Mouse (Mus musculus) heart, embryonic 14.5 days (tissue): ENCODE data around the gene Foxd4. TPM values are rescaled to one million over a fixed set of nuclear protein-coding genes. Genes with fewer than 3 reads are reported as not detected.
A peak's percentile ranks its signal among the peaks of the same experiment; 100 is the strongest.

ENCODE experiments used
- ATAC-seq: fragments of 200-750 bp; cut with Nextera tagmentation; 2 replicates; pipeline ENCODE4 v1.8.0; 2017; ENCODE audit warnings: low read depth, moderate TSS enrichment; ENCODE audit not compliant: insufficient number of reproducible peaks, insufficient read depth, low FRiP score
- H3K27ac ChIP-seq, 2 experiments: fragments of 200-500 bp in 1 of 2; fragments of 300-500 bp in 1 of 2; sonication (generic) in 1 of 2; replicated peaks in 1 of 2; 2 replicates each; pipeline ENCODE4 v1.5.1; 2012 to 2014; ENCODE audit warnings: low read depth in 2 of 2, low read length in 2 of 2, control low read depth in 1 of 2, mild to moderate bottlenecking in 1 of 2, mixed read lengths in 1 of 2; ENCODE audit not compliant: control insufficient read depth in 1 of 2, insufficient read depth in 1 of 2
- H3K27me3 ChIP-seq: fragments of 300-500 bp; sonication (generic); 2 replicates; pipeline ENCODE4 v1.6.1; 2014; ENCODE audit warnings: mild to moderate bottlenecking, low read length, control low read depth; ENCODE audit not compliant: control insufficient read depth, insufficient read depth
- H3K36me3 ChIP-seq: fragments of 300-500 bp; sonication (generic); 2 replicates; pipeline ENCODE4 v1.6.1; 2014; ENCODE audit warnings: mild to moderate bottlenecking, control low read depth, low read length, mixed read lengths; ENCODE audit not compliant: control insufficient read depth, insufficient read depth
- H3K4me1 ChIP-seq, 2 experiments: fragments of 200-500 bp in 1 of 2; fragments of 300-500 bp in 1 of 2; sonication (generic) in 1 of 2; 2 replicates each; pipeline ENCODE4 v1.6.1; 2012 to 2014; ENCODE audit warnings: low read length in 2 of 2, control low read depth in 1 of 2, mixed read lengths in 1 of 2; ENCODE audit not compliant: control insufficient read depth in 2 of 2, insufficient read depth in 2 of 2
- H3K4me2 ChIP-seq: fragments of 300-500 bp; sonication (generic); 2 replicates; pipeline ENCODE4 v1.6.1; 2014; ENCODE audit warnings: mild to moderate bottlenecking, low read length
- H3K4me3 ChIP-seq, 2 experiments: fragments of 200-500 bp in 1 of 2; fragments of 300-500 bp in 1 of 2; sonication (generic) in 1 of 2; 2 replicates each; pipeline ENCODE4 v1.5.1; 2012 to 2014; ENCODE audit warnings: low read length in 2 of 2, mild to moderate bottlenecking in 2 of 2, control low read depth in 1 of 2, low read depth in 1 of 2, moderate library complexity in 1 of 2; ENCODE audit not compliant: control insufficient read depth in 1 of 2, insufficient read depth in 1 of 2
- H3K9ac ChIP-seq: fragments of 300-500 bp; sonication (generic); 2 replicates; pipeline ENCODE4 v1.6.1; 2014; ENCODE audit warnings: mild to moderate bottlenecking, low read length
- H3K9me3 ChIP-seq: fragments of 300-500 bp; sonication (generic); 2 replicates; pipeline ENCODE4 v1.6.1; 2016; ENCODE audit warnings: low read length, control low read depth; ENCODE audit not compliant: control insufficient read depth
- WGBS: fragments of 180-500 bp; shearing (Covaris S2); extraction: QIAGEN DNeasy Blood & Tissue Kit; methylation state at CpG from one replicate; pipeline ENCODE4 v1.1.7; 2014; 5-methylcytosine and 5-hydroxymethylcytosine counted together
- polyA plus RNA-seq: library from polyadenylated mRNA; unstranded; fragments of >200 nt; fragmentation: Nextera tagmentation; extraction: Ambion mirVana; gene quantifications from 2 replicates; pipeline ENCODE4 v1.2.1, GENCODE M21; 2014

Gene Foxd4
- polyA plus RNA-seq, 1 experiment from 2014 or later = not detected

- 60% methylated on average over 2 of the region's 2 CpGs for WGBS
- H3K9ac ChIP-seq = no peak overlapping the region
- no peak overlapping the region for H3K4me2 ChIP-seq
- H3K27ac ChIP-seq = no peak overlapping the region
- H3K4me1 ChIP-seq = peaks cover 5 to 18% of the 10 kb centered on the region in 2 experiments; a peak in 3 of 4 replicates
- no peaks in the 10 kb centered on the region for H3K9me3 ChIP-seq
- no peak for ATAC-seq
- no peaks in the 10 kb centered on the region for H3K36me3 ChIP-seq
- H3K4me3 ChIP-seq = no peak overlapping the region
- peaks cover 70% of the 10 kb centered on the region for H3K27me3 ChIP-seq
Measured at GRCm38 (mm10) chr19:24902821-24903220, 1.8 kb upstream of the Foxd4 start.

GRCm38 (mm10) chr19:24902256-24902655, 1.3 kb upstream of the Foxd4 start:
- no peak overlapping the region for H3K9ac ChIP-seq
- no peak overlapping the region for H3K4me3 ChIP-seq
- H3K27ac ChIP-seq = no peak overlapping the region
- H3K27me3 ChIP-seq = peaks cover 76% of the 10 kb centered on the region
- H3K4me2 ChIP-seq = no peak overlapping the region
- no peaks in the 10 kb centered on the region for H3K36me3 ChIP-seq
- ATAC-seq = no peak
- peaks cover 10 to 24% of the 10 kb centered on the region in 2 experiments for H3K4me1 ChIP-seq
- 10% methylated on average over 2 of the region's 2 CpGs for WGBS
- no peaks in the 10 kb centered on the region for H3K9me3 ChIP-seq

- H3K27me3 ChIP-seq = peaks cover 82% of the 10 kb centered on the region
- ATAC-seq = no peak
- H3K4me1 ChIP-seq = peaks cover 11 to 28% of the 10 kb centered on the region in 2 experiments
- H3K27ac ChIP-seq = no peak overlapping the region
- H3K9me3 ChIP-seq = no peaks in the 10 kb centered on the region
- no peak overlapping the region for H3K9ac ChIP-seq
- H3K4me3 ChIP-seq = no peak overlapping the region
- H3K4me2 ChIP-seq = no peak overlapping the region
- H3K36me3 ChIP-seq = no peaks in the 10 kb centered on the region
- 11% methylated on average over 3 of the region's 3 CpGs for WGBS
Measured at GRCm38 (mm10) chr19:24901666-24902065, 669 bp upstream of the Foxd4 start.

- ATAC-seq = no peak
- H3K27me3 ChIP-seq = peaks cover 81% of the 10 kb centered on the region
- H3K4me3 ChIP-seq = peak overlapping the region; percentile 36 to 49
- H3K4me2 ChIP-seq = peak overlapping the region; percentile 77
- peaks cover 11 to 28% of the 10 kb centered on the region in 2 experiments for H3K4me1 ChIP-seq
- no peaks in the 10 kb centered on the region for H3K36me3 ChIP-seq
- WGBS = under 1% methylated on average over 83 of the region's 84 CpGs
- H3K9ac ChIP-seq = no peak overlapping the region
- no peaks in the 10 kb centered on the region for H3K9me3 ChIP-seq
- no peak overlapping the region for H3K27ac ChIP-seq
Measured at GRCm38 (mm10) chr19:24899578-24900544, 1.1 kb downstream of the Foxd4 start.

GRCm38 (mm10) chr19:24898737-24899577, 2.0 kb downstream of the Foxd4 start:
- Histone ChIP-seq H3K36me3 (no peaks in the 10 kb centered on the region), H3K9ac (no peak overlapping the region), H3K4me3 (peak overlapping the region; percentile 36 to 49), H3K27ac (no peak overlapping the region), H3K4me2 (peak overlapping the region; percentile 77), H3K4me1 (peaks cover 11 to 28% of the 10 kb centered on the region in 2 experiments), H3K9me3 (no peaks in the 10 kb centered on the region), H3K27me3 (peaks cover 74% of the 10 kb centered on the region)
- no peak for ATAC-seq
- 5% methylated on average over 34 of the region's 34 CpGs for WGBS

- peak overlapping the region in 1 of 2 experiments; percentile 33; a peak in 2 of 4 replicates for H3K4me3 ChIP-seq
- H3K4me1 ChIP-seq = peaks cover 11 to 28% of the 10 kb centered on the region in 2 experiments
- no peaks in the 10 kb centered on the region for H3K9me3 ChIP-seq
- peaks cover 71% of the 10 kb centered on the region for H3K27me3 ChIP-seq
- no peak for ATAC-seq
- WGBS = 4% methylated on average over 20 of the region's 20 CpGs
- peak overlapping the region; percentile 60 for H3K4me2 ChIP-seq
- H3K36me3 ChIP-seq = no peaks in the 10 kb centered on the region
- no peak overlapping the region for H3K9ac ChIP-seq
- no peak overlapping the region for H3K27ac ChIP-seq
Measured at GRCm38 (mm10) chr19:24897896-24898736, 2.9 kb downstream of the Foxd4 start.
